Comparison of ENCODE assay signal across 9 mouse cellular contexts in genomic region chr5:117032130-117032529, GRCm38 (mm10).
DNase-seq lines count a peak whose midpoint lies in the region; ATAC-seq lines count a peak whose summit lies in the region.
"Had no signal": no experiment of that assay in that cellular context is flagged by ENCODE, and none has a peak within 500 bp of the region (broad histone marks: within the 10 kb centered on the region; RNA-seq: fewer than 3 reads in every experiment).

No protein-coding gene starts in this region.

- H3K4me1 ChIP-seq in midbrain, embryonic 14.5 days (ENCODE audit: control insufficient read depth, insufficient read depth, low read length), result no peaks in the 10 kb centered on the region
- H3K4me1 ChIP-seq in midbrain, embryonic 16.5 days (ENCODE audit: control insufficient read depth, insufficient read depth, low read length), result peaks cover 2% of the 10 kb centered on the region; the same call in 1 of the 2 replicates
- H3K4me1 ChIP-seq in kidney, embryonic 15.5 days, result no peaks in the 10 kb centered on the region
- H3K4me1 ChIP-seq: lung, embryonic 15.5 days had no signal

- ATAC-seq in midbrain, embryonic 14.5 days (ENCODE audit: low FRiP score, low TSS enrichment), result no peak
- ATAC-seq in midbrain, embryonic 16.5 days, result no peak
- ATAC-seq in kidney, embryonic 15.5 days (replicated peaks; ENCODE audit: low FRiP score), result no peak

- 76% methylated on average over 10 of the region's 10 CpGs for WGBS in midbrain, embryonic 14.5 days
- 58% methylated on average over 10 of the region's 10 CpGs for WGBS in midbrain, embryonic 16.5 days
- whole genome bisulfite sequencing in kidney, embryonic 15.5 days, result 73% methylated on average over 10 of the region's 10 CpGs

- no peaks in the 10 kb centered on the region for H3K36me3 ChIP-seq in midbrain, embryonic 14.5 days (ENCODE audit: control insufficient read depth, insufficient read depth, low read length)
- no peaks in the 10 kb centered on the region for H3K36me3 ChIP-seq in midbrain, embryonic 16.5 days (ENCODE audit: control insufficient read depth, insufficient read depth, low read length)
- no peaks in the 10 kb centered on the region for H3K36me3 ChIP-seq in kidney, embryonic 15.5 days
- H3K36me3 ChIP-seq: lung, embryonic 15.5 days had no signal

- H3K27me3 ChIP-seq in midbrain, embryonic 14.5 days (ENCODE audit: control insufficient read depth, insufficient read depth, low read length), result no peaks in the 10 kb centered on the region
- H3K27me3 ChIP-seq in midbrain, embryonic 16.5 days (ENCODE audit: control insufficient read depth, insufficient read depth, low read depth, low read length), result no peaks in the 10 kb centered on the region
- H3K27me3 ChIP-seq in kidney, embryonic 15.5 days, result no peaks in the 10 kb centered on the region
- H3K27me3 ChIP-seq: lung, embryonic 15.5 days had no signal

- peak; percentile 58 for DNase-seq in midbrain, embryonic 14.5 days
- DNase-seq in cerebellum, postnatal 14 days, result peak; percentile 91 to 93
- peak; percentile 77 to 83 for DNase-seq in layer of hippocampus, postnatal 14 days (ENCODE audit: low spot score in 2 of 2)
- DNase-seq in telencephalon, adult 2 months (ENCODE audit: low read depth, low spot score), result peak; percentile 57
- DNase-seq in spleen, postnatal 36 days (ENCODE audit: low spot score in 2 of 2), result no peak
- DNase-seq: heart, postnatal 10 days had no signal

- no peak overlapping the region for H3K27ac ChIP-seq in midbrain, embryonic 14.5 days (replicated peaks; ENCODE audit: low read depth, low read length)
- no peak overlapping the region for H3K27ac ChIP-seq in midbrain, embryonic 16.5 days (ENCODE audit: low read length)
- no peak overlapping the region for H3K27ac ChIP-seq in kidney, embryonic 15.5 days
- H3K27ac ChIP-seq: lung, embryonic 15.5 days had no signal

- H3K4me2 ChIP-seq in midbrain, embryonic 14.5 days (ENCODE audit: low read length), result no peak overlapping the region
- no peak overlapping the region for H3K4me2 ChIP-seq in midbrain, embryonic 16.5 days (ENCODE audit: low read length)
- no peak overlapping the region for H3K4me2 ChIP-seq in kidney, embryonic 15.5 days
- H3K4me2 ChIP-seq: lung, embryonic 15.5 days had no signal

- no peak overlapping the region for H3K4me3 ChIP-seq in midbrain, embryonic 14.5 days (replicated peaks; ENCODE audit: low read depth, low read length)
- no peak overlapping the region for H3K4me3 ChIP-seq in midbrain, embryonic 16.5 days (ENCODE audit: low read depth, low read length)
- no peak overlapping the region for H3K4me3 ChIP-seq in kidney, embryonic 15.5 days (replicated peaks)
- H3K4me3 ChIP-seq: lung, embryonic 15.5 days had no signal

- no peak overlapping the region for H3K9ac ChIP-seq in midbrain, embryonic 14.5 days (replicated peaks; ENCODE audit: low read length)
- H3K9ac ChIP-seq in midbrain, embryonic 16.5 days (ENCODE audit: low read depth, low read length), result no peak overlapping the region
- H3K9ac ChIP-seq in kidney, embryonic 15.5 days, result no peak overlapping the region
- H3K9ac ChIP-seq: lung, embryonic 15.5 days had no signal

- H3K9me3 ChIP-seq in midbrain, embryonic 14.5 days (ENCODE audit: control insufficient read depth, low read length), result no peaks in the 10 kb centered on the region
- no peaks in the 10 kb centered on the region for H3K9me3 ChIP-seq in midbrain, embryonic 16.5 days (replicated peaks; ENCODE audit: control insufficient read depth, low read length, poor library complexity, severe bottlenecking)
- H3K9me3 ChIP-seq in kidney, embryonic 15.5 days (replicated peaks), result no peaks in the 10 kb centered on the region
- H3K9me3 ChIP-seq: lung, embryonic 15.5 days had no signal

Comparison
In these comparisons a context has a peak if more than half of its experiments do, and no peak if none do; other contexts are left out.
1. DNase-seq: peak in midbrain, embryonic 14.5 days (single experiment), cerebellum, postnatal 14 days (2 of 2), layer of hippocampus, postnatal 14 days (2 of 2) and telencephalon, adult 2 months (single experiment); none in spleen, postnatal 36 days (0 of 2).